Mouse (Mus musculus): ENCODE measurements around the gene Gfod2. TPM values are rescaled to one million over a fixed set of nuclear protein-coding genes. Genes with fewer than 3 reads are reported as not detected.
A peak's percentile ranks its signal among the peaks of the same experiment; 100 is the strongest.

The Gfod2 gene
- polyA plus RNA-seq, 1 experiment = 2.0 TPM

DNA sequence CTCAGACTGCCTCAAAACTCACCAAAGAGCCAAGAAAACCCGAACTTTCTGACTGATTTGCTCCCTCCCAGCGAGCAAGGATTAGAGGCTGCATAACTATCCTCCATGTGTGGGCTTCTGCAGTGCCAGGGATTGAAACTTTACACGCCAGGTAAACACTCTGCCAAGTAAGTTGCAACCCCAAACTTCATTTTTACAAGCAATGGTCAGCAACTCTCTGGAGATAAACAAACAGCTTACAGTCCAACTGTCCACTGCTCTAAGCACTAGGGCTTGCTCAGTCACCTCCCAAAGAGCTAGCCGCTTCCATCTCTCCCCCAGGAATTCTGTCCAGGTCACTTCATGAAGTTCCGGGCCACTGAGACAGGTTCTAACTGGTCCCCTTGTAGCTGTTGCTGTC, 39.9 kb upstream of the Gfod2 start:
- Histone ChIP-seq H3K4me3 (replicated peaks; ENCODE audit: control insufficient read depth, low read depth, low read length) (no peak overlapping the region), H3K4me1 (ENCODE audit: control insufficient read depth, insufficient read depth, low read length) (0 out of 2 replicates have a peak, but pooled peaks cover 2% of the 10 kb centered on the region), H3K27ac (ENCODE audit: control insufficient read depth, insufficient read depth, low read depth, low read length, poor library complexity) (peak overlapping the region; percentile 90)
- WGBS = 86% methylated on average over 5 of the region's 5 CpGs
- no peak for TF ChIP-seq CTCF (IDR thresholded peaks at IDR 0.05; ENCODE audit: control insufficient read depth, insufficient read depth, low read length)
- no peak for TF ChIP-seq POLR2A (IDR thresholded peaks at IDR 0.05; ENCODE audit: borderline replicate concordance, control insufficient read depth, low read depth, low read length)

DNA sequence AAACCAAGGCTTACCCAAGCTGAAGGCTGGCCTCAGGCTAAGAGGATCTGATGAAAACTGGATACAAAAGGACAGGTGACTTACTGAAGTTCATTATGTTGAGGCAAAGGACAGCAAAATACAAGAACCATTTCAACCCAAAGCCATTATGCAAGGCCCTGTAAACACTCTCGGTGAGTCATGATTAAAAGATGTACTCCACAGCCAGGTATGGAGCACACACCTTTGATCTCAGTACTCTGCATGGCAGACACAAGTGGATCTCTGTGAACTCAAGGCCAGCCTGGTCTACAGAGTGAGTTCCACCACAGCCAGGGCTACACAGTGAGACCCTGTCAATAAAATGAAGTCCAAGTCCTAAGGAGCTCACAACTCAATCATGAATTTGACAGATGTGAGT, 37.3 kb upstream of the Gfod2 start:
- Histone ChIP-seq H3K27ac (ENCODE audit: control insufficient read depth, insufficient read depth, low read depth, low read length, poor library complexity) (no peak overlapping the region), H3K4me3 (replicated peaks; ENCODE audit: control insufficient read depth, low read depth, low read length) (no peak overlapping the region), H3K4me1 (ENCODE audit: control insufficient read depth, insufficient read depth, low read length) (0 out of 2 replicates have a peak, but pooled peaks cover 2% of the 10 kb centered on the region)
- TF ChIP-seq CTCF (IDR thresholded peaks at IDR 0.05; ENCODE audit: control insufficient read depth, insufficient read depth, low read length) (no peak), POLR2A (IDR thresholded peaks at IDR 0.05; ENCODE audit: borderline replicate concordance, control insufficient read depth, low read depth, low read length) (no peak)
- 96% methylated on average over 1 of the region's 1 CpGs for WGBS

- H3K4me1 ChIP-seq (ENCODE audit: control insufficient read depth, insufficient read depth, low read length) = peaks cover 3% of the 10 kb centered on the region; the same call in 1 of the 2 replicates
- TF ChIP-seq POLR2A (IDR thresholded peaks at IDR 0.05; ENCODE audit: borderline replicate concordance, control insufficient read depth, low read depth, low read length) (no peak), CTCF (IDR thresholded peaks at IDR 0.05; ENCODE audit: control insufficient read depth, insufficient read depth, low read length) (no peak)
- H3K4me3 ChIP-seq (replicated peaks; ENCODE audit: control insufficient read depth, low read depth, low read length) = no peak overlapping the region
- 78% methylated on average over 3 of the region's 3 CpGs for WGBS
- no peak overlapping the region for H3K27ac ChIP-seq (ENCODE audit: control insufficient read depth, insufficient read depth, low read depth, low read length, poor library complexity)
Measured at GRCm38 (mm10) chr8:105794009-105794598, 35.6 kb upstream of the Gfod2 start.

GRCm38 (mm10) chr8:105793331-105793730, 34.9 kb upstream of the Gfod2 start:
- TF ChIP-seq POLR2A (IDR thresholded peaks at IDR 0.05; ENCODE audit: borderline replicate concordance, control insufficient read depth, low read depth, low read length) = no peak
- TF ChIP-seq CTCF (IDR thresholded peaks at IDR 0.05; ENCODE audit: control insufficient read depth, insufficient read depth, low read length) = no peak
- Histone ChIP-seq H3K4me1 (ENCODE audit: control insufficient read depth, insufficient read depth, low read length) (peaks cover 3% of the 10 kb centered on the region), H3K27ac (ENCODE audit: control insufficient read depth, insufficient read depth, low read depth, low read length, poor library complexity) (no peak overlapping the region), H3K4me3 (replicated peaks; ENCODE audit: control insufficient read depth, low read depth, low read length) (no peak overlapping the region)
- WGBS = 72% methylated on average over 1 of the region's 1 CpGs

DNA sequence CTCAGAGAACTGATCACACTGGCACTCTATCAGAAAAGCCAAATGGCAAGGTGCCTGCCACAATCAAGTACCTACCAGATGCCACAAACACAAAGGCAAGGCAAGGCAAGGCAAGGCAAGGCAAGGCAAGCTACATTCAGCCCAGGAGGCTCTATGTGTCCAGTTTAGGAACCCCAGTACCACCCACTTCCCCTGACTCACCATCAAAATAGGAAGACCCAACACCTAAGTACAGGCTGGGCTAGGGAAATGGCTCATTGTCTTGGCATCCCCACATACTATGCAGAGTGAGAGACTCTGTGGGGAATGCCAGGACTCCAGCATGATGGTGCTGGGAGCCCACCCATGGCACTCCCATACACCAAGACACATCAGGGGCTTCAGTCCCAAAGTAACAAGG, 31.2 kb upstream of the Gfod2 start:
- H3K4me1 ChIP-seq (ENCODE audit: control insufficient read depth, insufficient read depth, low read length) = peaks cover 3% of the 10 kb centered on the region
- no peak overlapping the region for H3K27ac ChIP-seq (ENCODE audit: control insufficient read depth, insufficient read depth, low read depth, low read length, poor library complexity)
- H3K4me3 ChIP-seq (replicated peaks; ENCODE audit: control insufficient read depth, low read depth, low read length) = no peak overlapping the region
- TF ChIP-seq POLR2A (IDR thresholded peaks at IDR 0.05; ENCODE audit: borderline replicate concordance, control insufficient read depth, low read depth, low read length) (no peak), CTCF (IDR thresholded peaks at IDR 0.05; ENCODE audit: control insufficient read depth, insufficient read depth, low read length) (no peak)

- 15% methylated on average over 4 of the region's 4 CpGs for WGBS
- no peak overlapping the region for H3K4me3 ChIP-seq (replicated peaks; ENCODE audit: control insufficient read depth, low read depth, low read length)
- no peak for TF ChIP-seq CTCF (IDR thresholded peaks at IDR 0.05; ENCODE audit: control insufficient read depth, insufficient read depth, low read length)
- TF ChIP-seq POLR2A (IDR thresholded peaks at IDR 0.05; ENCODE audit: borderline replicate concordance, control insufficient read depth, low read depth, low read length) = no peak
- no peak overlapping the region for H3K27ac ChIP-seq (ENCODE audit: control insufficient read depth, insufficient read depth, low read depth, low read length, poor library complexity)
- H3K4me1 ChIP-seq (ENCODE audit: control insufficient read depth, insufficient read depth, low read length) = peaks cover 3% of the 10 kb centered on the region
Measured at GRCm38 (mm10) chr8:105788927-105789326, 30.5 kb upstream of the Gfod2 start.

GRCm38 (mm10) chr8:105788241-105788640, 29.8 kb upstream of the Gfod2 start:
- TF ChIP-seq CTCF (IDR thresholded peaks at IDR 0.05; ENCODE audit: control insufficient read depth, insufficient read depth, low read length) = no peak
- Histone ChIP-seq H3K4me3 (replicated peaks; ENCODE audit: control insufficient read depth, low read depth, low read length) (no peak overlapping the region), H3K4me1 (ENCODE audit: control insufficient read depth, insufficient read depth, low read length) (peaks cover 3% of the 10 kb centered on the region), H3K27ac (ENCODE audit: control insufficient read depth, insufficient read depth, low read depth, low read length, poor library complexity) (no peak overlapping the region)
- WGBS = 95% methylated on average over 2 of the region's 2 CpGs

DNA sequence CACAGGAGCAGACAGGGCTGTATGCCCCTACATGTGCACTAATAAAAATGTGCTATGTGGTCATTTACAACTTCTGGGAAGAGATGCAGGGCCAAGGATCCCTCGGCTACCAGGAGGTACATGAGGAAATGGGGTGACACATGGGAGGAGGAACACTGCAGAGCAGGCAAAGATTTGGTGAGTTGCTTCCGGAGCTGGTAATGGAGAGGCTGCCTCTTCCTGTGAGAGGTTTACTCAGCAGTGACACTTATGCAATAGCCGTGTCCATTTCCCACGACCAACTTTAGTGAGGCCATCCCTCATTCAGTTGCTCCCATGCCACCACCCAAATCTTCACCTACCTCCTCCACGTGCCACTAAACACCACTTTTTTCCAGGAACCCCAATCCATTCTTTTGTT, 21.8 kb upstream of the Gfod2 start:
- TF ChIP-seq CTCF (IDR thresholded peaks at IDR 0.05; ENCODE audit: control insufficient read depth, insufficient read depth, low read length) (no peak), POLR2A (IDR thresholded peaks at IDR 0.05; ENCODE audit: borderline replicate concordance, control insufficient read depth, low read depth, low read length) (no peak)
- no peak overlapping the region for H3K4me3 ChIP-seq (replicated peaks; ENCODE audit: control insufficient read depth, low read depth, low read length)
- peaks cover 2% of the 10 kb centered on the region; the same call in 1 of the 2 replicates for H3K4me1 ChIP-seq (ENCODE audit: control insufficient read depth, insufficient read depth, low read length)
- 46% methylated on average over 5 of the region's 5 CpGs for WGBS
- H3K27ac ChIP-seq (ENCODE audit: control insufficient read depth, insufficient read depth, low read depth, low read length, poor library complexity) = no peak overlapping the region

GRCm38 (mm10) chr8:105777833-105778232, 19.4 kb upstream of the Gfod2 start:
- H3K27ac ChIP-seq (ENCODE audit: control insufficient read depth, insufficient read depth, low read depth, low read length, poor library complexity) = no peak overlapping the region
- H3K4me3 ChIP-seq (replicated peaks; ENCODE audit: control insufficient read depth, low read depth, low read length) = no peak overlapping the region
- peaks cover 2% of the 10 kb centered on the region; the same call in 1 of the 2 replicates for H3K4me1 ChIP-seq (ENCODE audit: control insufficient read depth, insufficient read depth, low read length)
- WGBS = 60% methylated on average over 2 of the region's 2 CpGs
- TF ChIP-seq POLR2A (IDR thresholded peaks at IDR 0.05; ENCODE audit: borderline replicate concordance, control insufficient read depth, low read depth, low read length) (no peak), CTCF (IDR thresholded peaks at IDR 0.05; ENCODE audit: control insufficient read depth, insufficient read depth, low read length) (no peak)

Measured in bone marrow, adult 2 months (tissue).